Mouse (Mus musculus): ENCODE measurements around the gene Steap3. TPM values are rescaled to one million over a fixed set of nuclear protein-coding genes. Genes with fewer than 3 reads are reported as not detected.

The Steap3 gene
- polyA plus RNA-seq, 1 experiment from 2014 or later = 16.2 TPM

DNA sequence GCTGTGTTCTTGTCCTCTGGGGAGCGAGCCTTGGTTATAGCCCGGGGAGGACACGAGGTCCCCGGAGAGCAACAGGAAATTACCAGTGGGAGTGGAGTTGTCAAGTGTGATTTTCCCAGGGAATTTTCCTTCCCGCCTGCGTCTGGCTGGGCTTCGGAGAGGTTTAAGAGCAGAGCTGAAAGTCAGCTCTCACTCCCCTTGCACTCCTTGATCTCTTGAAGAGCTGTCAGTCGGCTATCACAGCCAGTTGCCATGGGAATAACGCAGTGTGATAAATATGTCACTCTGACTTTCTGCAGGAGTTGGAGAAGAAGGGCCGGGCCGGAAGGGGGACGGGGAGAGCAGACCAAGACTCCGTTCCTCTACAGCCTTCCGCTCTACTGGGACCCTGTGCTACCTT is 96.2 kb downstream of the Steap3 start:
- H3K27me3 ChIP-seq (replicated peaks) = no peaks in the 10 kb centered on the region
- 5% methylated on average over 14 of the region's 14 CpGs for WGBS
- H3K9ac ChIP-seq = peak overlapping the region; percentile 20; the same call in 1 of the 2 replicates

DNA sequence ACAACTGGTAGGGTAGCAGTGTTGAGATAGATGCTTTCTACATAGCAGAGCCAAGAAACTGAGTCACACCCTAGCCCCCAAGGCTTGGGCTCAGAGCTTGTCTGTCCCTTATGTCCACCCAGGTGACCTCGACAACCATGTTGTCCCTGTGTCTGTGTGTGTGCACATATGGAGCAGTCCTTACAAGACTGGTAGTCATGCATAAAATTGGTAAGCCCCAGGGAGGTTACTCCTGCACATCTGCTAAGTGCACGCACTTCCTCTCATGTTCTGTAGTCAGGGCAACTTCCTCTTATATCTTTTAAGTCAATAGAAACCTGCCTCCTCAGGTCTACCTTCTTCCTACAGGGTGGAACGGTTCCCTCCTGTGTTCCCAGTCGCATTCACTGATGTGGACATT is 97.5 kb downstream of the Steap3 start:
- no peak overlapping the region for H3K27ac ChIP-seq (replicated peaks)
- whole genome bisulfite sequencing = 83% methylated on average over 4 of the region's 4 CpGs
- no peak for ATAC-seq (ENCODE audit: extremely low read depth, insufficient number of reproducible peaks, low FRiP score, low TSS enrichment)
- H3K4me2 ChIP-seq = no peak overlapping the region
- peaks cover 17% of the 10 kb centered on the region for H3K4me1 ChIP-seq
- H3K4me3 ChIP-seq = no peak overlapping the region
- H3K27me3 ChIP-seq (replicated peaks) = no peaks in the 10 kb centered on the region
- H3K9ac ChIP-seq = no peak overlapping the region
- no peaks in the 10 kb centered on the region for H3K36me3 ChIP-seq
- H3K9me3 ChIP-seq = no peaks in the 10 kb centered on the region

More for the DNA sequence above, 96.2 kb downstream of the Steap3 start:
- Histone ChIP-seq H3K9me3 (no peaks in the 10 kb centered on the region), H3K4me2 (peak overlapping the region; percentile 56), H3K4me1 (peaks cover 17% of the 10 kb centered on the region), H3K27ac (replicated peaks) (no peak overlapping the region), H3K36me3 (no peaks in the 10 kb centered on the region), H3K4me3 (peak overlapping the region; percentile 4; the same call in 1 of the 2 replicates)
- no peak for ATAC-seq (ENCODE audit: extremely low read depth, insufficient number of reproducible peaks, low FRiP score, low TSS enrichment)

DNA sequence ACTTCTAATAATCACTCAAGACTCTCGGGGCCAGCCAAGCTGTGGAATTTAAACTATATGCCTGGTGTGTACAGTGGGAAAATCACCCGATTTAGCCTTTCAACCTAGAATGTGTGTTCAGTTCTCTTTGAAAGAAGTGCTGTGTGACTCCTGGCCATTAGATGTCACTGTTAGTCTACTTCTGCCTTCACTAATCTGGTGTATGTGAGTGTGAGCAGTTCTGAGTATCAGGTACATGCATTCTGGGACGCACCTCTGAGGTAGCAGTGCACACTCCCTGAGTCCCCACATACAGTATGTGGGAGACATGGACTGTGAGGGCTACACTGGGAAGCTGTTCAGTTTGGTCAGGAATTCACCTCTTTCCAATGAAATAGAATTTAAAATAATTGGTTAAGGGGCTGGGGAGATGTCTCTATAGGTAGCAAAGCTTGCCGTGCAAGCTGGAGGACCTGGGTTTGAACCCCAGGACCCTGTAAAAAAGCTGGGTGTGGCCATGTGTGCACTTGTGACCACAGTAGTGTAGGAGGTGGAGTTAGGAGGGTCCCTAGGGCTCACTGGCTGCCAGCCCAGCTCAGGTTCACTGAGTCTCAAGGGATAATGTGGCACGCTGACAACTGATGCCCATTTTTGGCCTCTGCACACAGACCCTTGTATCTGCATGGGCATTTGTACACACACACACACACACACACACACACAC is 100.5 kb downstream of the Steap3 start:
- H3K4me3 ChIP-seq = no peak overlapping the region
- H3K36me3 ChIP-seq = no peaks in the 10 kb centered on the region
- ATAC-seq (ENCODE audit: extremely low read depth, insufficient number of reproducible peaks, low FRiP score, low TSS enrichment) = no peak
- H3K9ac ChIP-seq = no peak overlapping the region
- H3K9me3 ChIP-seq = no peaks in the 10 kb centered on the region
- peaks cover 17% of the 10 kb centered on the region for H3K4me1 ChIP-seq
- H3K27ac ChIP-seq (replicated peaks) = no peak overlapping the region
- 55% methylated on average over 5 of the region's 5 CpGs for WGBS
- H3K4me2 ChIP-seq = no peak overlapping the region
- no peaks in the 10 kb centered on the region for H3K27me3 ChIP-seq (replicated peaks)

DNA sequence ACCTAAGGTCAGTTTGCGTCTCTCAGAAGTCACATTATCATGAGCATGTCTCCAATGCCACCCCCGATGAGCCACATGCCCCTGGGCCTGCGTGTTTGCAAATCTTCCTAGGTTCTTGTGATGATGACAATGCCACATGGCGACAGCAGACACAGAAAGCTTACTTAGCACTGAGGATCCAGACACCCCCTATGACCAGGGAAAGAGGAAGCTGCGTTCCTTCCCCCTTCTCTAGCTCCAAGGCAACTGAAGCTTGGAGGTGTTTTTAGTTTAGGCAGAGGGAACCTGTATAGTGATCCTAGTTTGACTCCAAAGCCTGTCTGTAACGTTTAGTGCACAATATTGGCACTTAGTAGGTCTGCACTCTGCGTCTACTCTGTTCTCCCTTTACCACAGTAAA is 102.2 kb downstream of the Steap3 start:
- Histone ChIP-seq H3K9ac (no peak overlapping the region), H3K4me1 (peaks cover 1% of the 10 kb centered on the region), H3K27me3 (replicated peaks) (no peaks in the 10 kb centered on the region), H3K9me3 (no peaks in the 10 kb centered on the region), H3K4me2 (no peak overlapping the region), H3K36me3 (no peaks in the 10 kb centered on the region), H3K4me3 (no peak overlapping the region), H3K27ac (replicated peaks) (no peak overlapping the region)
- ATAC-seq (ENCODE audit: extremely low read depth, insufficient number of reproducible peaks, low FRiP score, low TSS enrichment) = no peak
- WGBS = 69% methylated on average over 7 of the region's 7 CpGs

DNA sequence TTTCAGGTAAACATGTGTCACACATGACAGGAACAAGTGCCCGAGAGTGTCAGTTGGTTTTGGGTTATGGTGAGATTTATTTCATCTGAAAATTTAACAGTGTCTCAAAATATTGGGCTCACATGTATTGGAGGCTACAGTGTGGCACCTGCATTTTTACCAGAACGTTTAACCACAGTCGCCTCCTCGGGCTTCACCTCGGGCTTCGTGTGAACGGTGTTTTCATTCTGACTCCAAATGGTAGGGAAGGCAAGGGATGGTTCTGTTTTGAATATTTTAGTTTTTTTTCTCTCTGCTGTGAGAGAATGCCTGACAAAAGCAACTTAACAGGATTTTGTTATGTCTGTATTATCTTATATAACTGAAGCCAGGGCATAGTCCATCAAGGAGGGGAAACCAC is 103.8 kb downstream of the Steap3 start:
- H3K4me3 ChIP-seq = no peak overlapping the region
- H3K36me3 ChIP-seq = no peaks in the 10 kb centered on the region
- no peak overlapping the region for H3K4me2 ChIP-seq
- no peak overlapping the region for H3K9ac ChIP-seq
- H3K9me3 ChIP-seq = no peaks in the 10 kb centered on the region
- 81% methylated on average over 7 of the region's 7 CpGs for WGBS
- H3K27me3 ChIP-seq (replicated peaks) = no peaks in the 10 kb centered on the region
- no peaks in the 10 kb centered on the region for H3K4me1 ChIP-seq
- ATAC-seq (ENCODE audit: extremely low read depth, insufficient number of reproducible peaks, low FRiP score, low TSS enrichment) = no peak
- no peak overlapping the region for H3K27ac ChIP-seq (replicated peaks)

DNA sequence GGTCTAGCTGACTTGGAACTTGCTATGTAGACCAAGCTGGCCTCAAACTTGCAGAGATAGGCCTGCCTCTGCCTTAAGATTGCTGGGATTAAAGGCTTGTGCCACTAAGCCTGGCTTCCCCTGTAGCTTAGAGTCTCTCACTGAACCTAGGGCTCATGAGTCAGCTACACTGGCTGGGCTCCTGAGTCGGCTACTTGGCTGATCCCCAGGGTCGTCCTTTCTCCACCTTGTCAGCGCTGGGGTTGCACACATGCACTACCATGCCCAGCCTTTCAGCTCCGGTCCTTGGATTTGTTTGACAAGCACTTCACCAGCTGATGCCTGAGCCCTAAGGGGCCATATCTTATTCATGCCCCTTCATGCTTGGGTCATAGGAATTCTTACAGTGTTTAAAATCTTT is 104.5 kb downstream of the Steap3 start:
- no peak for ATAC-seq (ENCODE audit: extremely low read depth, insufficient number of reproducible peaks, low FRiP score, low TSS enrichment)
- H3K27me3 ChIP-seq (replicated peaks) = no peaks in the 10 kb centered on the region
- WGBS = 50% methylated on average over 4 of the region's 4 CpGs

DNA sequence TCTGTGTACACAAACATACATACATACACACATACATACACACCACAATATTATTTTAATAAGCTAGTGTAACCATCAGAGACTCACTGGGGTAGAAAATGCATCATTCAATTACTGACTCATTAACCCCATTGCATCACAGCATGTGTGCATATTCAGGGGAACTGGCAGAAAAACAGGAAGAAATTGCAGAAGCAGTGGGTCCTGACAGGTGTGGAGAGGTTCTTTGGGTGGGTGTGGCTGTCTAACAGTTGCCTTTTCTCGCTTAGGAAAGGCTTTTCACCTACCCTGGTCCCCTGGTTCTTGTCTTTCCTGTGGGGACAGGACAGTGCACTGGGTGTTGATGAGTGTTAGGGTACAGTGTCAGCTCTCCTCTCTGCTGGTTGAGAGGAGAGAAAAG is 109.9 kb downstream of the Steap3 start:
- Histone ChIP-seq H3K27ac (replicated peaks) (no peak overlapping the region), H3K4me2 (no peak overlapping the region), H3K27me3 (replicated peaks) (no peaks in the 10 kb centered on the region), H3K9ac (no peak overlapping the region), H3K36me3 (no peaks in the 10 kb centered on the region), H3K4me1 (no peaks in the 10 kb centered on the region), H3K4me3 (no peak overlapping the region), H3K9me3 (no peaks in the 10 kb centered on the region)
- no peak for ATAC-seq (ENCODE audit: extremely low read depth, insufficient number of reproducible peaks, low FRiP score, low TSS enrichment)
- 52% methylated on average over 1 of the region's 1 CpGs for WGBS

More for the DNA sequence above, 104.5 kb downstream of the Steap3 start:
- no peaks in the 10 kb centered on the region for H3K9me3 ChIP-seq
- no peak overlapping the region for H3K27ac ChIP-seq (replicated peaks)
- no peaks in the 10 kb centered on the region for H3K4me1 ChIP-seq
- H3K9ac ChIP-seq = no peak overlapping the region
- no peak overlapping the region for H3K4me3 ChIP-seq
- H3K36me3 ChIP-seq = no peaks in the 10 kb centered on the region
- no peak overlapping the region for H3K4me2 ChIP-seq

DNA sequence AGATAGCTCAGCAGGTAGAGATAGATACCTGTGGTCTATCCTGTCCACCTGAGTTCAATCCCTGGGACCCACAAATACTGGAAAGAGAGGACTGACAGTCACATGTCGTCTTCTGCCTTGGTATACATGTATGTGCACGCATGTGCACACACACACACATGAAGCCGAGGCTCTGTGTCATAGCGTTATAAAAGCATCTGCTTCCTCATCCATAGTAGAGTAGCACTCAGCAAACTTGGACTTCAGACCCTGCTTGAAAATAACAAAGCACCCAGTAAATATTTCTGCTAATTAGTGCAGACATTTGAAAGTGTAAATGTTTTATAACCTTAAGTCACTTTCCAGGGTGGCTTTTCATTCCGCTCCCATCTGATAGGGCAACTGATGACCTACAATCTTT is 111.0 kb downstream of the Steap3 start:
- H3K9ac ChIP-seq = no peak overlapping the region
- no peaks in the 10 kb centered on the region for H3K36me3 ChIP-seq
- 85% methylated on average over 5 of the region's 5 CpGs for WGBS
- ATAC-seq (ENCODE audit: extremely low read depth, insufficient number of reproducible peaks, low FRiP score, low TSS enrichment) = no peak
- H3K9me3 ChIP-seq = no peaks in the 10 kb centered on the region
- no peaks in the 10 kb centered on the region for H3K27me3 ChIP-seq (replicated peaks)
- H3K27ac ChIP-seq (replicated peaks) = no peak overlapping the region
- no peak overlapping the region for H3K4me3 ChIP-seq
- no peak overlapping the region for H3K4me2 ChIP-seq
- H3K4me1 ChIP-seq = no peaks in the 10 kb centered on the region

DNA sequence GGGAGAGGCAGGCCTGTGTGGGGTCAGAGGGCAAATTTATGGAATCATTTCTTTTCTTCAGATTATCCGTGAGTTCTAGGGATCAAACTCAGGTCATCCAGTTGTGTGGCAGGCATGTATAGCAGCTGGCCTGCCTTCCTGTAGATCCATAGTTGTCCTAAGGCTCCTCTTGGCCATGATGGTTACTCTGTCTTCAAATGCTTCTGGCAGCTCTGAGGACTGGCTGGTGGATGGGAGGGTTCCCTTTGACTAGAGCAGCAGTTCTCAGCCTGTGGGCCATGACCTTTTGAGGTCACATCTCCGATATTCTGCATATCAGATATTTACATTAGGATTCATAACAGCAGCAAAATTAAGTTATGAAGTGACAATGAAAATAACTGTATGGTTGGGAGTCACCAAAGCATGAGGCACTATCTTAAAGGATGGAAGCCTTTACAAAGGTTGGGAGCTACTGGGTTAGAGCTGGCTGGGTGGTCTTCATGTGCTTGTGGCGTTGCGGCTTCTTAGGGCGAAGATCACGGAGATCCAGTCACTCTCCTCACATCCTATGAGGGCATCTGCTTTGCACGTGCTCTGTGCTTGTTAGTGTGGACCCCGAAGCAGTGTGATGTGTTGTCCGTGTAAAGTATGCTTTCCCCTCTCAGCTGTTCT is 113.9 kb downstream of the Steap3 start:
- H3K36me3 ChIP-seq = no peaks in the 10 kb centered on the region
- H3K27ac ChIP-seq (replicated peaks) = no peak overlapping the region
- H3K9me3 ChIP-seq = no peaks in the 10 kb centered on the region
- H3K4me3 ChIP-seq = no peak overlapping the region
- WGBS = 81% methylated on average over 9 of the region's 9 CpGs
- no peaks in the 10 kb centered on the region for H3K4me1 ChIP-seq
- no peak overlapping the region for H3K4me2 ChIP-seq
- H3K27me3 ChIP-seq (replicated peaks) = no peaks in the 10 kb centered on the region
- ATAC-seq (ENCODE audit: extremely low read depth, insufficient number of reproducible peaks, low FRiP score, low TSS enrichment) = no peak
- no peak overlapping the region for H3K9ac ChIP-seq

DNA sequence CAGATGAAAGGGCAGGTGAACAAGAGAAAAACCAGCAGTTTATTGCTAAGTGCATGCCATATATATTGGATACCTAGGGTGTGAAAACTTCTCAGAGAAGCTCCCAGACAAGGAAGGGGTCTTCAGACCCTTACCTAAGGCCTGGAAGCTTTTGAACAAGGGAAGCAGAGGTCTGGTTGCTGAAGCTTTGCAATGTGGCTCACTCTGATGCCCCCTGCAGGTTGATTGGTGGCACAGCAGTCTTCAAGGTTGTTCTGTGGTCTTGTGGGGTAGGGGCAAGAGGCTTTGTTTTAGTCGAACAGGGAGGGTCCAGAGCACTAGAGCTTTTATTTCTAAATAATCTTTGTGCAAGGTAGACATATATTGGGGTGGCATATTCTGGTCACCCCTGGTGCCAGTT is 117.2 kb downstream of the Steap3 start:
- Histone ChIP-seq H3K27me3 (replicated peaks) (no peaks in the 10 kb centered on the region), H3K4me3 (no peak overlapping the region), H3K27ac (replicated peaks) (no peak overlapping the region), H3K4me2 (no peak overlapping the region), H3K9ac (no peak overlapping the region), H3K9me3 (no peaks in the 10 kb centered on the region), H3K36me3 (no peaks in the 10 kb centered on the region), H3K4me1 (no peaks in the 10 kb centered on the region)
- no peak for ATAC-seq (ENCODE audit: extremely low read depth, insufficient number of reproducible peaks, low FRiP score, low TSS enrichment)
- WGBS = 24% methylated on average over 1 of the region's 1 CpGs

DNA sequence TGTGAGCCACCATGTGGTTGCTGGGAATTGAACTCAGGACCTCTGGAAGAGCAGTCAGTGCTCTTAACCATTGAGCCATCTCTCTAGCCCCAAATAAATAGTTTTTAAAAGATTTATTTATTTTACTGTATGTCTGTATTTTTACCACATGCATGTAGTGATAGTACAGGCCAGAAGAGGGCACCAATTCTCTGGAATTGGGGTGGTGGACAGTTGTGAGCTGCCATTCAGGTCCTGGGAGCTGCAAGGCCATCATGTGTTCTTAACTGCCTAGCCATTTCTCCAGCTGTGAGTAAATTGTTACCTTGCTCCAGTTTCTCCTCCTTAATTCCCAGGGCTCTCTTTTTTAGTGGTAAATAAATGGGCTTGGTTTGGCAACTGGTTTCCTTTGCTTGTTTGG is 118.3 kb downstream of the Steap3 start:
- H3K36me3 ChIP-seq = no peaks in the 10 kb centered on the region
- no peak overlapping the region for H3K27ac ChIP-seq (replicated peaks)
- H3K4me3 ChIP-seq = no peak overlapping the region
- H3K27me3 ChIP-seq (replicated peaks) = no peaks in the 10 kb centered on the region
- H3K9ac ChIP-seq = no peak overlapping the region
- ATAC-seq (ENCODE audit: extremely low read depth, insufficient number of reproducible peaks, low FRiP score, low TSS enrichment) = no peak
- no peaks in the 10 kb centered on the region for H3K9me3 ChIP-seq
- no peak overlapping the region for H3K4me2 ChIP-seq
- no peaks in the 10 kb centered on the region for H3K4me1 ChIP-seq

DNA sequence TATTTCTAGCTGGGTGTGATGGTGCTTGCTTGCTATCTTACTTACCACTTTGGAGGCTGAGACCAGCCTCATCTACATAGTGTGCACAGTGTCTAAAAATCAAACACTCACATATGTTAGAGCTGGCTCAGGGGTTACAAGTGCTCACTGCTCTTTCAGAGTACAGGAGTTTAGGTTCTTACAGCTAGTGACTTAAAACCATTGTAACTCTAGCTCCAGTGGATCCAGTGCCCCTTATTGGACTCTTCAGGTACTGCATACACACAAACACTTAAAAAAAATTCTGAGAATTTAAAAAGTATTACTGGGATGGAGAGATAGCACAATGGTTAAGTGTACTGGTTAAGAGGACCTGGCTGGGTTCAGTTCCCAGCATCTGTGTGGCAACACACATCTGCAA is 125.5 kb downstream of the Steap3 start:
- Histone ChIP-seq H3K27ac (replicated peaks) (no peak overlapping the region), H3K36me3 (no peaks in the 10 kb centered on the region), H3K4me2 (no peak overlapping the region), H3K9me3 (no peaks in the 10 kb centered on the region), H3K27me3 (replicated peaks) (0 out of 2 replicates have a peak, but pooled peaks cover 4% of the 10 kb centered on the region), H3K4me3 (no peak overlapping the region), H3K4me1 (peaks cover 7% of the 10 kb centered on the region; the same call in 1 of the 2 replicates), H3K9ac (no peak overlapping the region)
- no peak for ATAC-seq (ENCODE audit: extremely low read depth, insufficient number of reproducible peaks, low FRiP score, low TSS enrichment)
